Mouse (Mus musculus) CH12.LX (cell line): ENCODE data around the gene Btnl6. TPM values are rescaled to one million over a fixed set of nuclear protein-coding genes. Genes with fewer than 3 reads are reported as not detected.
"Not testable (repeated sequence)": the region's sequence is repeated elsewhere in the genome, so short reads cannot be mapped to it uniquely, and the experiment has no call there.

Source experiments
- DNase-seq: peaks from one replicate; pipeline ENCODE4 v3.0.0-alpha.2; 2013; ENCODE audit errors: extremely low read depth
- H3K27ac ChIP-seq: 2 replicates; pipeline ENCODE4 v1.5.1; 2012; ENCODE audit warnings: low read depth, mild to moderate bottlenecking, control low read depth, moderate library complexity; ENCODE audit not compliant: insufficient read depth
- H3K27me3 ChIP-seq: replicated peaks from 2 replicates; pipeline ENCODE3; 2012; ENCODE audit warnings: inconsistent platforms
- H3K36me3 ChIP-seq, 2 experiments: replicated peaks in 1 of 2; 2 replicates each; pipeline versions ENCODE3 to v1.6.1; 2012; ENCODE audit warnings: inconsistent platforms in 1 of 2, low read length in 1 of 2, mild to moderate bottlenecking in 1 of 2, mixed read lengths in 1 of 2, moderate library complexity in 1 of 2; ENCODE audit not compliant: control insufficient read depth in 1 of 2, insufficient read depth in 1 of 2
- H3K4me1 ChIP-seq, 2 experiments: 2 replicates each; pipeline ENCODE4 v1.6.1; 2012; ENCODE audit warnings: inconsistent platforms in 1 of 2, moderate library complexity in 1 of 2; ENCODE audit not compliant: insufficient read depth in 2 of 2, control insufficient read depth in 1 of 2
- H3K4me2 ChIP-seq: 2 replicates; pipeline ENCODE4 v1.6.1; 2012; ENCODE audit warnings: low read depth, mild to moderate bottlenecking, control low read depth; ENCODE audit not compliant: poor library complexity, insufficient read depth, severe bottlenecking
- H3K4me3 ChIP-seq, 3 experiments: fragments of 150-350 bp in 1 of 3; sonication (generic) in 1 of 3; replicated peaks in 1 of 3; 2 replicates each; pipeline versions ENCODE3 to v1.5.1; 2011 to 2012; ENCODE audit warnings: low read depth in 2 of 3, low read length in 2 of 3, mild to moderate bottlenecking in 2 of 3, moderate library complexity in 2 of 3, control low read depth in 1 of 3, improper control_type of control experiment in 1 of 3, inconsistent platforms in 1 of 3, mixed read lengths in 1 of 3; ENCODE audit not compliant: poor library complexity in 1 of 3
- H3K79me2 ChIP-seq: replicated peaks from 2 replicates; pipeline ENCODE4 v1.6.1; 2012; ENCODE audit warnings: mild to moderate bottlenecking, moderate library complexity; ENCODE audit not compliant: control insufficient read depth, poor library complexity, insufficient read depth, severe bottlenecking; ENCODE audit errors: extremely low read depth
- H3K9ac ChIP-seq: 2 replicates; pipeline ENCODE4 v1.6.1; 2012; ENCODE audit warnings: low read depth, mild to moderate bottlenecking, control low read depth, moderate library complexity; ENCODE audit not compliant: insufficient read depth
- H3K9me3 ChIP-seq: replicated peaks from 2 replicates; pipeline ENCODE3; 2012; ENCODE audit warnings: low read length, inconsistent platforms, mixed read lengths
- CHD2 ChIP-seq: IDR thresholded peaks from 2 replicates; pipeline ENCODE4 v1.6.1; 2011; ENCODE audit warnings: low read length, improper control_type of control experiment
- E2F4 ChIP-seq: IDR thresholded peaks from 2 replicates; pipeline ENCODE4 v1.6.1; 2011; ENCODE audit warnings: low read depth, low read length, improper control_type of control experiment; ENCODE audit not compliant: insufficient replicate concordance
- EP300 ChIP-seq: IDR thresholded peaks from 2 replicates; pipeline ENCODE4 v1.6.1; 2011; ENCODE audit warnings: low read length, improper control_type of control experiment
- HCFC1 ChIP-seq: IDR thresholded peaks from 2 replicates; pipeline ENCODE4 v1.6.1; 2012; ENCODE audit warnings: low read depth, mild to moderate bottlenecking, inconsistent platforms, low read length, improper control_type of control experiment
- JUN ChIP-seq: IDR thresholded peaks from 2 replicates; pipeline ENCODE4 v1.6.1; 2011; ENCODE audit warnings: low read depth, mild to moderate bottlenecking, low read length, improper control_type of control experiment, moderate library complexity; ENCODE audit not compliant: insufficient read depth
- JUND ChIP-seq: conservative IDR thresholded peaks from 2 replicates; pipeline ENCODE4 v1.6.1; 2011; ENCODE audit warnings: low read depth, low read length, improper control_type of control experiment
- MAX ChIP-seq: IDR thresholded peaks from 2 replicates; pipeline ENCODE4 v1.6.1; 2011; ENCODE audit warnings: low read length, improper control_type of control experiment
- MAZ ChIP-seq: IDR thresholded peaks from 2 replicates; pipeline ENCODE4 v1.6.1; 2012; ENCODE audit warnings: low read depth, mild to moderate bottlenecking, inconsistent platforms, low read length, improper control_type of control experiment, moderate library complexity
- MEF2A ChIP-seq: IDR thresholded peaks from 2 replicates; pipeline ENCODE4 v1.6.1; 2014; ENCODE audit warnings: low read depth, mild to moderate bottlenecking, inconsistent platforms, low read length, improper control_type of control experiment, borderline replicate concordance
- MXI1 ChIP-seq: IDR thresholded peaks from 2 replicates; pipeline ENCODE4 v1.6.1; 2011; ENCODE audit warnings: mild to moderate bottlenecking, low read depth, low read length, improper control_type of control experiment
- MYC ChIP-seq: IDR thresholded peaks from 2 replicates; pipeline ENCODE4 v1.6.1; 2011; ENCODE audit warnings: low read depth, mild to moderate bottlenecking, improper control_type of control experiment, low read length
- TBP ChIP-seq: conservative IDR thresholded peaks from 2 replicates; pipeline ENCODE4 v1.6.1; 2011; ENCODE audit warnings: low read depth, low read length, improper control_type of control experiment
- TCF12 ChIP-seq: IDR thresholded peaks from 2 replicates; pipeline ENCODE4 v1.6.1; 2014; ENCODE audit warnings: low read depth, mild to moderate bottlenecking, inconsistent platforms, low read length, improper control_type of control experiment
- UBTF ChIP-seq: IDR thresholded peaks from 2 replicates; pipeline ENCODE4 v1.6.1; 2012; ENCODE audit warnings: low read depth, mild to moderate bottlenecking, inconsistent platforms, low read length, improper control_type of control experiment, moderate library complexity
- USF1 ChIP-seq: IDR thresholded peaks from 2 replicates; pipeline ENCODE4 v1.6.1; 2014; ENCODE audit warnings: low read depth, mild to moderate bottlenecking, inconsistent platforms, low read length, improper control_type of control experiment
- ZC3H11A ChIP-seq: IDR thresholded peaks from 2 replicates; pipeline ENCODE4 v1.6.1; 2012; ENCODE audit warnings: low read depth, mild to moderate bottlenecking, inconsistent platforms, low read length, improper control_type of control experiment
- dilution Hi-C: fragments of 300-500 bp; cut with MboI; formaldehyde crosslinking; loops from 2 replicates; pipeline ENCODE4 v1.14.3; 2020; ENCODE audit warnings: low sequenced_read_pairs; ENCODE audit not compliant: extremely low pct_unique_long_range_greater_than_20kb, extremely low pct_ligation_motif_present
- in situ Hi-C: fragments of 300-500 bp; cut with MboI; formaldehyde crosslinking; loops from 3 replicates; pipeline ENCODE4 v1.14.3; 2019; ENCODE audit warnings: low sequenced_read_pairs, low pct_ligation_motif_present, low pct_unique_long_range_greater_than_20kb, mixed read lengths
- polyA plus RNA-seq: library from polyadenylated mRNA; unstranded; fragments of >175 nt; gene quantifications from 2 replicates; pipeline ENCODE4 v1.2.1, GENCODE M21; 2012; ENCODE audit warnings: low read depth; ENCODE audit not compliant: insufficient read length
- total RNA-seq, 2 experiments: library from RNA; depleted of rRNA; stranded (reverse); fragments of 300-350 nt in 1 of 2; fragments of >200 nt in 1 of 2; gene quantifications; 2 replicates each; pipeline ENCODE4 v1.2.3; 2012 to 2014

Gene Btnl6
- total and polyA plus RNA-seq, 3 experiments: not detected

GRCm38 (mm10) chr17:34476427-34476826 lies 40.7 kb downstream of the Btnl6 start:
- in situ Hi-C loops: no loop called here

DNA sequence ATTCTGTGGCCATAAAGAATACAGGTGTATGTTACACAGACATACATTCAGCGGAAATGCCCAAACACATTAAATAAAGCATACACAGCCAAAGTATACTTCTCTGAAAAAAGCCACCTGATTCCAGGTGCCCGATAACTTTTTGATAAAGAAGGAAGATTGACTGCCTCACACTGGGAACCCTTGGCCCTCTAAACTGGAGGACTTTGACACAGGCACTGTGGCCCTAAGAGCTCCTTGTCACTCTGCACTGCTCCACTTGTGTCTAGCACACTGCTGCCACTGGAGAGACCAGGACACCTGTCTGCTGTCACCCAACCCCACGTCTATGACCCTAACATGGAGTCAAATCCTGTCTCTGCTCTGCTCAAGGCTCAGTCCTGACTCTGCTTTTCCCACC lies 42.1 kb downstream of the Btnl6 start:
- no peaks in the 10 kb centered on the region for H3K9me3 ChIP-seq
- DNase-seq: no peak
- TF ChIP-seq UBTF (no peak), MAX (no peak), ZC3H11A (no peak), TCF12 (no peak), MYC (no peak), USF1 (no peak), MEF2A (no peak), JUND (no peak)
- TF ChIP-seq, all 38 proteins: peak for 0
- Histone ChIP-seq H3K79me2 (no peaks in the 10 kb centered on the region), H3K36me3 (no peaks in the 10 kb centered on the region), H3K4me2 (no peak overlapping the region), H3K4me3 (no peak overlapping the region), H3K4me1 (peaks cover 0 to 3% of the 10 kb centered on the region in 2 experiments; a peak in 1 of 4 replicates), H3K27me3 (peaks cover 53% of the 10 kb centered on the region), H3K9ac (no peak overlapping the region), H3K27ac (no peak overlapping the region)
- in situ Hi-C loops (no loop called here), dilution Hi-C loops (no loop called here)

More at GRCm38 (mm10) chr17:34476427-34476826, 40.7 kb downstream of the Btnl6 start:
- no peak overlapping the region for H3K4me3 ChIP-seq
- H3K4me1 ChIP-seq: no peaks in the 10 kb centered on the region
- no peak for TF ChIP-seq JUN
- no peak for TF ChIP-seq HCFC1
- no peak for TF ChIP-seq CHD2
- no peak for TF ChIP-seq TBP
- TF ChIP-seq EP300: no peak
- no peak for TF ChIP-seq E2F4
- TF ChIP-seq TCF12: no peak
- TF ChIP-seq, all 38 proteins: peak for 0
- H3K9ac ChIP-seq: no peak overlapping the region
- H3K9me3 ChIP-seq: no peaks in the 10 kb centered on the region
- no peak overlapping the region for H3K4me2 ChIP-seq
- H3K27ac ChIP-seq: no peak overlapping the region
- dilution Hi-C loops: no loop called here
- no peaks in the 10 kb centered on the region for H3K36me3 ChIP-seq
- DNase-seq: no peak
- peaks cover 47% of the 10 kb centered on the region for H3K27me3 ChIP-seq
- H3K79me2 ChIP-seq: no peaks in the 10 kb centered on the region

GRCm38 (mm10) chr17:34470491-34470890 lies 46.7 kb downstream of the Btnl6 start:
- dilution Hi-C loops (no loop called here), in situ Hi-C loops (loop anchor here (5.0 kb wide), 2 partner anchors 47 to 72 kb away; partner anchors contain the start of gene Btnl6)
- Histone ChIP-seq H3K27me3 (peaks cover 73% of the 10 kb centered on the region), H3K36me3 (no peaks in the 10 kb centered on the region), H3K79me2 (no peaks in the 10 kb centered on the region), H3K27ac (no peak overlapping the region), H3K4me3 (no peak overlapping the region), H3K9me3 (no peaks in the 10 kb centered on the region), H3K4me1 (peaks cover 0 to 3% of the 10 kb centered on the region in 2 experiments; a peak in 1 of 4 replicates), H3K4me2 (no peak overlapping the region), H3K9ac (no peak overlapping the region)
- no peak for DNase-seq
- TF ChIP-seq MEF2A (no peak), MXI1 (no peak), MAZ (no peak)

DNA sequence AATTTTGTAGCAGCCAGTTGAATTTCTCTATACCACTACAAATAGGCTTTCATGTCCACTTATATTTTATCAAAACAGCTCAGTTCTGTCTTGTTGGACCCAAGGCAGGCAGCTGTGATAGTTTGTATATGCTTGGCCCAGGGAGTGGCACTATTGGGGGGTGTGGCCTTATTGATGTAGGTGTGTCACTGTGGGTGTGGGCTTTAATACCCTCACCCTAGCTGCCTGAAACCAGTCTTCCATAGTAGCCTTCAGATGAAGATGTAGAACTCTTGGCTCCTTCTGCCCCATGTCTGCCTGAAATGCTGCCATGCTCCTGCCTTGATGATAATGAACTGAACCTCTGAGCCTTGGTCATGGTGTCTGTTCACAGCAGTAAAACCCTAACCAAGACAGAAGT lies 51.2 kb downstream of the Btnl6 start:
- H3K4me3 ChIP-seq, dilution Hi-C loops, H3K27ac ChIP-seq, H3K36me3 ChIP-seq, H3K9me3 ChIP-seq, H3K4me2 ChIP-seq, H3K79me2 ChIP-seq, DNase-seq, H3K9ac ChIP-seq, H3K4me1 ChIP-seq, in situ Hi-C loops: not testable (repeated sequence)
- peaks cover 47% of the 10 kb centered on the region for H3K27me3 ChIP-seq
